Mouse (Mus musculus) embryonic facial prominence, embryonic 14.5 days (tissue): ENCODE data around the gene Yeats4. TPM values are rescaled to one million over a fixed set of nuclear protein-coding genes. Genes with fewer than 3 reads are reported as not detected.
A peak's percentile ranks its signal among the peaks of the same experiment; 100 is the strongest.

ENCODE experiments used
- ATAC-seq: fragments of 200-750 bp; cut with Nextera tagmentation; 2 replicates; pipeline ENCODE4 v1.8.0; 2017; ENCODE audit warnings: low read depth, moderate number of reproducible peaks, moderate TSS enrichment
- DNase-seq: peaks from one replicate; pipeline ENCODE4 v3.0.0-alpha.2; 2015; ENCODE audit warnings: low spot score
- H3K27ac ChIP-seq: fragments of 300-500 bp; sonication (generic); replicated peaks from 2 replicates; pipeline ENCODE4 v1.5.1; 2014; ENCODE audit warnings: low read depth, mild to moderate bottlenecking, low read length, moderate library complexity
- H3K27me3 ChIP-seq: fragments of 300-500 bp; sonication (generic); replicated peaks from 2 replicates; pipeline ENCODE4 v1.6.1; 2014; ENCODE audit warnings: low read length; ENCODE audit not compliant: control insufficient read depth, insufficient read depth
- H3K36me3 ChIP-seq: fragments of 300-500 bp; sonication (generic); 2 replicates; pipeline ENCODE4 v1.6.1; 2014; ENCODE audit warnings: low read length, mixed read lengths; ENCODE audit not compliant: control insufficient read depth, insufficient read depth
- H3K4me1 ChIP-seq: fragments of 300-500 bp; sonication (generic); 2 replicates; pipeline ENCODE4 v1.6.1; 2014; ENCODE audit warnings: antibody characterized with exemption, low read length; ENCODE audit not compliant: control insufficient read depth, insufficient read depth
- H3K4me2 ChIP-seq: fragments of 300-500 bp; sonication (generic); 2 replicates; pipeline ENCODE4 v1.6.1; 2014; ENCODE audit warnings: low read depth, mild to moderate bottlenecking, low read length, moderate library complexity, mixed read lengths
- H3K4me3 ChIP-seq: fragments of 300-500 bp; sonication (generic); 2 replicates; pipeline ENCODE4 v1.5.1; 2014; ENCODE audit warnings: low read depth, mild to moderate bottlenecking, low read length
- H3K9ac ChIP-seq: fragments of 300-500 bp; sonication (generic); 2 replicates; pipeline ENCODE4 v1.6.1; 2014; ENCODE audit warnings: low read depth, mild to moderate bottlenecking, low read length, moderate library complexity, mixed read lengths
- H3K9me3 ChIP-seq: fragments of 300-500 bp; sonication (generic); 2 replicates; pipeline ENCODE4 v1.6.1; 2016; ENCODE audit warnings: low read length; ENCODE audit not compliant: control insufficient read depth
- WGBS: fragments of 180-500 bp; shearing (Covaris S2); extraction: QIAGEN DNeasy Blood & Tissue Kit; methylation state at CpG from one replicate; pipeline ENCODE4 v1.1.7; 2014; 5-methylcytosine and 5-hydroxymethylcytosine counted together
- polyA plus RNA-seq: library from polyadenylated mRNA; unstranded; fragments of >200 nt; fragmentation: Nextera tagmentation; extraction: Ambion mirVana; gene quantifications from 2 replicates; pipeline ENCODE4 v1.2.1, GENCODE M21; 2014

The Yeats4 gene
- polyA plus RNA-seq = 57.9 and 64.6 TPM in 2 replicates

GRCm38 (mm10) chr10:117224102-117224990 is at the start of gene Yeats4:
Gene Yeats4, minus strand, starts transcription at chr10:117224507.
- Histone ChIP-seq H3K9me3 (no peaks in the 10 kb centered on the region), H3K36me3 (peaks cover 30% of the 10 kb centered on the region), H3K27ac (peak within 1 kb of the TSS; percentile 97), H3K4me1 (peaks cover 15% of the 10 kb centered on the region), H3K9ac (peak within 1 kb of the TSS; percentile 96), H3K4me2 (peak within 1 kb of the TSS; percentile 86), H3K4me3 (peak within 1 kb of the TSS; percentile 81), H3K27me3 (no peaks in the 10 kb centered on the region)
- peak; percentile 97 for ATAC-seq
- 1% methylated on average over 52 of the region's 63 CpGs for WGBS
- peak; percentile 94 for DNase-seq

- no peaks in the 10 kb centered on the region for H3K9me3 ChIP-seq
- H3K4me2 ChIP-seq = no peak overlapping the region
- H3K36me3 ChIP-seq = no peaks in the 10 kb centered on the region
- H3K27me3 ChIP-seq = no peaks in the 10 kb centered on the region
- H3K27ac ChIP-seq = no peak overlapping the region
- H3K9ac ChIP-seq = no peak overlapping the region
- H3K4me1 ChIP-seq = no peaks in the 10 kb centered on the region
- ATAC-seq (no peak), DNase-seq (peak; percentile 5)
- no peak overlapping the region for H3K4me3 ChIP-seq
These were observed 47.7 kb upstream of the Yeats4 start for GRCm38 (mm10) chr10:117272023-117272422.

GRCm38 (mm10) chr10:117259870-117260269 is 35.6 kb upstream of the Yeats4 start:
- Histone ChIP-seq H3K9ac (no peak overlapping the region), H3K4me3 (no peak overlapping the region), H3K36me3 (no peaks in the 10 kb centered on the region), H3K4me1 (no peaks in the 10 kb centered on the region), H3K27me3 (no peaks in the 10 kb centered on the region), H3K4me2 (no peak overlapping the region), H3K27ac (no peak overlapping the region), H3K9me3 (no peaks in the 10 kb centered on the region)
- ATAC-seq = no peak
- no peak for DNase-seq

DNA sequence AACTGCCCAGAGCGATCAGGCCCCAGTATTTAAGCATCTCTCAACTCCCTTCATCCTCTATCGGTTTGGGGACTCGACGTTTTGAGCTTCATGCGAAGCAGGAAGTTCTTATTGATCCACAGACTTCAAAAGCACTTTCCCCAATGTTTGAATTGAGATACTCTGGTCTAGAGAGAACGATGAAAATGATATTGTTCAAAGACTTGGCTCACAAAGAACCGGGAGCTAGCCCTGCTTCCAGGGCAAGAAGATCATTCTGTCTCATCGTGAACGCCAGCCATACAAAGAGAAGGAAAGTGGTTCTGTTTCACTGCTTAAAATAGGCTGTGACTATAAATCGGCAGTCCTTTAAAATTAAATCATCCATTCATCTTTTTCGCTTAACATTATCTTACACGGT is 14.3 kb upstream of the Yeats4 start, which contains the start of gene 9530003J23Rik:
TSS of gene 9530003J23Rik (minus strand) at position 101 of the 400 bp plus-strand sequence.
- no peaks in the 10 kb centered on the region for H3K27me3 ChIP-seq
- no peak within 1 kb of the TSS for H3K4me3 ChIP-seq
- WGBS = 85% methylated on average over 12 of the region's 12 CpGs
- DNase-seq (no peak), ATAC-seq (no peak)
- H3K36me3 ChIP-seq = no peaks in the 10 kb centered on the region
- no peaks in the 10 kb centered on the region for H3K4me1 ChIP-seq
- no peaks in the 10 kb centered on the region for H3K9me3 ChIP-seq
- no peak within 1 kb of the TSS for H3K27ac ChIP-seq
- H3K9ac ChIP-seq = no peak within 1 kb of the TSS
- H3K4me2 ChIP-seq = no peak within 1 kb of the TSS

- no peak for ATAC-seq
- 50% methylated on average over 11 of the region's 11 CpGs for WGBS
- H3K4me3 ChIP-seq = no peak overlapping the region
These were observed 11.6 kb upstream of the Yeats4 start for GRCm38 (mm10) chr10:117235866-117236265.

GRCm38 (mm10) chr10:117234825-117235224 is 10.5 kb upstream of the Yeats4 start:
- H3K36me3 ChIP-seq = no peaks in the 10 kb centered on the region
- 68% methylated on average over 4 of the region's 4 CpGs for WGBS
- no peaks in the 10 kb centered on the region for H3K9me3 ChIP-seq
- no peak overlapping the region for H3K9ac ChIP-seq
- DNase-seq = no peak
- H3K27ac ChIP-seq = no peak overlapping the region
- no peaks in the 10 kb centered on the region for H3K4me1 ChIP-seq
- no peak overlapping the region for H3K4me3 ChIP-seq
- H3K27me3 ChIP-seq = no peaks in the 10 kb centered on the region
- H3K4me2 ChIP-seq = no peak overlapping the region
- ATAC-seq = no peak

More at GRCm38 (mm10) chr10:117235866-117236265, 11.6 kb upstream of the Yeats4 start:
- no peak overlapping the region for H3K9ac ChIP-seq
- 0 out of 2 replicates have a peak overlapping the region, but pooled peaks have one; percentile 12 for H3K4me2 ChIP-seq
- H3K9me3 ChIP-seq = no peaks in the 10 kb centered on the region
- no peak for DNase-seq
- H3K36me3 ChIP-seq = no peaks in the 10 kb centered on the region
- H3K27me3 ChIP-seq = no peaks in the 10 kb centered on the region
- H3K4me1 ChIP-seq = no peaks in the 10 kb centered on the region
- H3K27ac ChIP-seq = no peak overlapping the region

DNA sequence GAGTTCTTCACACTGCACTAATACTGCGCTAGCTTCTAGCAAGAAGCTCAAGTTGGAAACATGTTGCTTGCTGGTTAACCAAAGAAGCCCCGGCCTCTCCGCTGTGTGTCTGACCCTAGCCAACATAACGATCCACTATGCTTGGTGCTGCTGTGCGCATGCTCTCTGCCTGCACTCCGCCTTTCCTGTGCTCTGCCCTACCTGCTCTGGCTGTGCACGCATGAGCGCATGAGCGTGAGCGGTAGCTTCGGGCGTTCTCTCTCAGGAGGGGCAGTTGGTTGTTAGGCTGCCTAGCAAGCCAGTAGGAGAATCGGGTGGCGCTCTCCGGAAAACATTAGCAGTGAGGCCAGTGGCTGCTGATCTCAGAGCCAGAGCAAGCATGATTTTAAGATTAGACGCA is 5.5 kb upstream of the Yeats4 start:
- 72% methylated on average over 16 of the region's 16 CpGs for WGBS
- Histone ChIP-seq H3K27ac (no peak overlapping the region), H3K36me3 (no peaks in the 10 kb centered on the region), H3K4me3 (no peak overlapping the region), H3K27me3 (no peaks in the 10 kb centered on the region), H3K4me2 (peak overlapping the region; percentile 29), H3K4me1 (peaks cover 4% of the 10 kb centered on the region), H3K9me3 (no peaks in the 10 kb centered on the region), H3K9ac (no peak overlapping the region)
- DNase-seq (peak; percentile 38), ATAC-seq (peak; percentile 44; the same call in 1 of the 2 replicates)

- DNase-seq (no peak), ATAC-seq (no peak)
- H3K4me3 ChIP-seq = no peak overlapping the region
- H3K27me3 ChIP-seq = no peaks in the 10 kb centered on the region
- H3K4me1 ChIP-seq = peaks cover 15% of the 10 kb centered on the region
- peaks cover 14% of the 10 kb centered on the region for H3K36me3 ChIP-seq
- H3K9me3 ChIP-seq = no peaks in the 10 kb centered on the region
- H3K4me2 ChIP-seq = no peak overlapping the region
- H3K9ac ChIP-seq = no peak overlapping the region
- H3K27ac ChIP-seq = no peak overlapping the region
- 75% methylated on average over 2 of the region's 3 CpGs for WGBS
These were observed 1.7 kb upstream of the Yeats4 start for GRCm38 (mm10) chr10:117226002-117226401.
